Mouse (Mus musculus) thymus, postnatal 10 days (tissue): ENCODE measurements around the gene Adamtsl5.

Source experiments
- DNase-seq, 2 experiments: peaks; one replicate each; pipeline ENCODE4 v3.0.0; 2021; ENCODE audit warnings: low spot score in 2 of 2

Adamtsl5 gene

DNA sequence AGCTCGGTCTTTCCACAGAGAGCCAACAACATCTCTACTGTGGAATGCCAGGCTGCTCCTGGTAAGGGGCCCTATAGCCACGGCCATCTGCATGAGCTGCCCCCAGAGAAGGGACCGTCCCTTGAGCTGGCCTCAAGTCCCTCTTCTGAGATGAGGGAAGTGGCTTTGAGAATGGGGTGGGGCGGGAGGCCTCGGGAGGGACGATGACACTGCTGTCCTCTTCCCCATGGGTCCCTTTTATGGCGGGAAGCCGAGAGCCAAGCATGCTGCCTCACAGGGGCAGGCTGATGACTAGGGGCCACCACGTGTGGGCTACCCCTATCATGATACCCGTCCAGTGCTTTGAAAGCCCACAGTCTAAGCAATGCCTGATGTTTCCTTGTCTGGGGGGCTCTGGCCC is 31.2 kb downstream of the Adamtsl5 start:
- no peak for DNase-seq

DNA sequence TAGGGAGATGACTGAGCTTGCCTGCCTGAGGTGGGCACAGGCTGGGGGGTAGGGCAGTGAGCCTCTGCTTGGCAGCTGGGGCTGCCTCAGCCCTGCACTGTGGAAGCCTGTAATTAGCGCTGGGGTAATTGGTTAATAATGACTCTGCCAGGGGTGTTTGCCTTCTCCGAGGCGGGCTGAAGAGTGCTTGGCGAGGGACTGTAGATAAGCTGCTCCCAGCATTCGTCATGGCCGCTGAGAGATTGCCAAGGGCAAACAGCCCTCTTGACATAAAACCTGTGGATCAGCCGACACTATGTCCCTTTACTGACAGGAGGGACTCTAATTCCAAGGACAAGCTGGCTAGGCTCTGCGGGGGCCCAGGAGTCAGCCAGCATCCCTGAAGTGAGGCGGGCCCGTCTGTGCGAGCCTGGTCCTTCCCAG is 31.8 kb downstream of the Adamtsl5 start:
- no peak for DNase-seq

DNA sequence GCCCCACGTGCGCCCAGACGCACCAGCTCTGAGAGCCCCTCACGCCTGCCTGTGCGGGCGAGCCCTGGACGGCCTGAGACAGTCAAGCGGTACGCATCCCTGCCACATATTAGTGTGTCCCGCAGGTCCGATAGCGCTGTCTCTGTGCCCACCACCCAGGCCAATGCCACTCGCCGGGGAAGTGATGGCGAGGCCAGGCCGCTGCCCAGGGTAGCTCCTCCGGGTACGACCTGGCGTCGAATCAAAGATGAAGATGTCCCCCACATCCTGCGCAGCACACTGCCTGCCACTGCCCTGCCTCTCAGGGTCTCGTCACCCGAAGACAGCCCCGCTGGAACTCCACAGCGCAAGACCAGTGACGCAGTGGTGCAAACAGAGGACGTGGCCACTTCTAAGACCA is 32.9 kb downstream of the Adamtsl5 start:
- no peak for DNase-seq

DNA sequence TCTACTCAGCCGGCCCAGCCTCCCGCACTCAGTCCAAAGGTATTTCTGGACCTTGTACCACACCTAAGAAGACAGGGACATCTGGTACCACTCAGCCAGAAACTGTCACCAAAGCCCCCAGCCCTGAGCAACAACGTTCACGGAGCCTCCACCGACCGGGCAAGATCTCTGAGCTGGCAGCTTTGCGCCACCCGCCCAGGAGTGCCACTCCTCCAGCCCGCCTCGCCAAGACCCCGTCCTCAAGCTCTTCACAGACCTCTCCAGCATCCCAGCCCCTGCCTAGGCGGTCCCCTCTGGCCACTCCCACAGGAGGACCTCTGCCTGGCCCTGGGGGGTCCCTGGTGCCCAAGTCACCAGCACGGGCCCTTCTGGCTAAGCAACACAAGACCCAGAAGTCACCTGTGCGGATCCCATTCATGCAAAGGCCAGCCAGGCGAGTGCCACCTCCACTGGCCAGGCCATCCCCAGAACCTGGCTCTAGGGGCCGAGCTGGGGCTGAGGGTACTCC is 33.7 kb downstream of the Adamtsl5 start:
- DNase-seq, result no peak

DNA sequence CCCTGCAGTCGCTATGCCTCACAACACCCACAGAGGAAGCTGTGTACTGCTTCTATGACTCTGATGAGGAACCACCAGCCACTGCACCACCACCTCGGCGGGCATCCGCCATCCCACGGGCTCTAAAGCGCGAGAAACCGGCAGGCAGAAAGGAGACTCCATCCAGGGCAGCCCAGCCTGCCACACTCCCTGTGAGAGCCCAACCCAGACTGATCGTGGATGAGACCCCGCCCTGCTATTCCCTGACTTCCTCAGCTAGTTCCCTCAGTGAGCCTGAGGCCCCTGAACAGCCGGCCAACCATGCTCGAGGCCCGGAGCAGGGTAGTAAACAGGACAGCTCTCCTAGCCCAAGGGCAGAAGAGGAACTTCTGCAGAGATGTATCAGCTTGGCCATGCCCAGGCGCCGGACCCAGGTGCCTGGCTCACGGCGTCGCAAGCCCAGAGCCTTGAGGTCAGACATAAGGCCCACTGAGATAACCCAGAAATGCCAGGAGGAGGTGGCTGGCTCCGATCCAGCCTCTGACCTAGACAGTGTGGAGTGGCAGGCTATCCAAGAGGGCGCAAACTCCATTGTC is 34.5 kb downstream of the Adamtsl5 start:
- no peak for DNase-seq

DNA sequence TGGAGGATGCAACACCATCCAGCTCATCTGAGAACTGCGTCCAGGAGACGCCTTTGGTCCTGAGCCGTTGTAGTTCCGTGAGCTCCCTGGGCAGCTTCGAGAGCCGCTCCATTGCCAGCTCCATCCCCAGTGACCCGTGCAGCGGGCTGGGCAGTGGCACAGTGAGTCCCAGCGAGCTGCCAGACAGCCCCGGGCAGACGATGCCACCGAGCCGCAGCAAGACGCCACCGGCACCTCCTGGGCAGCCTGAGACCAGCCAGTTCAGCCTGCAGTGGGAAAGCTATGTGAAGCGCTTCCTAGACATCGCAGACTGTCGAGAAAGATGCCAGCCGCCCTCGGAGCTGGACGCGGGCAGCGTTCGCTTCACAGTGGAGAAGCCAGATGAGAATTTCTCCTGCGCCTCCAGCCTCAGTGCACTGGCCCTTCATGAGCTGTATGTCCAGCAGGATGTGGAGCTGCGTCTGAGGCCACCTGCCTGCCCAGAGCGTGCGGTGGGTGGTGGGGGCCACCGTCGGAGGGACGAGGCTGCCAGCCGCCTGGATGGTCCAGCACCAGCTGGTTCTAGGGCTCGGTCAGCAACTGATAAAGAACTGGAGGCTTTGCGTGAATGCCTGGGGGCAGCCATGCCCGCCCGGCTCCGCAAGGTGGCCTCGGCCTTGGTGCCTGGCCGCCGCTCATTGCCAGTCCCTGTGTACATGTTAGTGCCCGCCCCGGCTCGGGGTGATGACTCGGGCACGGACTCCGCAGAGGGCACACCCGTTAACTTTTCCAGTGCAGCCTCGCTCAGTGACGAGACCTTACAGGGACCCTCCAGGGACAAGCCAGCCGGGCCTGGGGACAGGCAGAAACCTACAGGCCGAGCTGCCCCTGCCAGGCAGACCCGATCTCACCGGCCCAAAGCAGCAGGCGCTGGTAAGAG is 35.4 kb downstream of the Adamtsl5 start:
- DNase-seq, result no peak

DNA sequence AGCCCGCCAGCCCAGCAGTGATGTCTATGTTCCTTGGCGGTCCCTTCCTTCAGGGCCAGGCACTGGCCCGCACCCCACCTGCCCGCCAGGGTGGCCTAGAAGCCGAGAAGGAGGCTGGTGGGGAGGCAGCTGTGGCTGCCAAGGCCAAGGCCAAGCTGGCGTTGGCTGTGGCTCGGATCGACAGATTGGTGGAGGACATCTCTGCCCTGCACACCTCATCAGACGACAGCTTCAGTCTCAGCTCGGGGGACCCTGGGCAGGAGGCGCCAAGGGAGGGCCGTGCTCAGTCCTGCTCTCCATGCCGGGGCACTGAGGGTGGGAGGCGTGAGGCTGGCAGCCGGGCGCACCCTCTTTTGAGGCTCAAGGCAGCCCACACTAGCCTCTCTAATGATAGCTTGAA is 36.7 kb downstream of the Adamtsl5 start:
- DNase-seq, result no peak

DNA sequence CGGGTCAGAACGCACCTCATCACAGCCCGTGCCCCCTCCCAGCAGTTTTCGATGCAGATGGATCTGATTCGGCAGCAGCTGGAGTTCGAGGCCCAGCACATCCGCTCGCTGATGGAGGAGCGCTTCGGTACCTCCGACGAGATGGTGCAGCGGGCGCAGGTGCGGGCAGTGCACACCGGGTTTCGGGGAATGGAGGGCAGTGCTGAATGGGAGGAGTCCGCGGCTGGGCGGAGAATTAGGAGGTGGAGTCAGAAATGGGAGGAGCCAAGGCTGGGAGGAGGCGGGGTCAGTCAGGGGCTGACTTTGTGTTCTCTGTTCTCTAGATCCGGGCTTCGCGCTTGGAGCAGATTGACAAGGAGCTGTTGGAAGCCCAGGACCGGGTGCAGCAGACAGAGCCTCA is 43.4 kb downstream of the Adamtsl5 start:
- DNase-seq, result peak; percentile 15 to 27

DNA sequence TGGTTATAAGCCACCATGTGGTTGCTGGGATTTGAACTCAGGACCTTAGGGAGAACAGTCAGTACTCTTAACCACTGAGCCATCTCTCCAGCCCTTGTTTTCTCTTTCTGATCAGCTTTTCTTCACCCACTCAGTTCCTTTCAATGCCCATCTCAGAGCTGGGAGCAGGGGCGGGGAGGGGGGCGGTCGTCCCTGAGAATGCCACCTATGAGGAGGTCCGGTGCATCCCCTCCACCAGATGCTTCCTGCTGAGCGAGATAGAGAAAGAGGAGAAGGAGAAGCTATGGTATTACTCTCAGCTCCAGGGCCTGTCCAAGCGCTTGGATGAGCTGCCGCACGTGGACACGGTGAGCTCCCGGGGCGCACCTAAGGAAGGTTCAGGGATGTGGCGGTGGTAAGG is 43.8 kb downstream of the Adamtsl5 start:
- no peak for DNase-seq

DNA sequence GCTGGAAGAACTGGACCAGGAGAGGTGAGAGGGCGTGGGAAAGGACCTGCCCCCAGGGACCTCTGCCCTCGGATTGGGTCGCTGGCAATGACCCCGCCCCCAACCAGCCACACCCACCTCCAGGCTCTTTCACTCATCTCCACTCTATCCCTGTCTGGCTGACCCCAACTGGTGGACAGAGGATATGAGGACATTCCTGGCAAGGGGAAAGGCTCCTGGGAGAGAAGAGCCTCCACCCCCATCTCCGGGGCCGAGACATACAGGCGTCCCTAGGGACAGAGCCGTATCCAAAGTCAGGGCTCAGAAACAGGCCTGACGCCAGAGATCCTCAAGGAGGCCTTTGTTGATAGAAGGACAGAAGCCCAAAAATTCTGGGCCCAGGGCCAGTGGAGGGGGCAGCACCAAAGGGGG is 45.7 kb downstream of the Adamtsl5 start:
- no peak for DNase-seq

DNA sequence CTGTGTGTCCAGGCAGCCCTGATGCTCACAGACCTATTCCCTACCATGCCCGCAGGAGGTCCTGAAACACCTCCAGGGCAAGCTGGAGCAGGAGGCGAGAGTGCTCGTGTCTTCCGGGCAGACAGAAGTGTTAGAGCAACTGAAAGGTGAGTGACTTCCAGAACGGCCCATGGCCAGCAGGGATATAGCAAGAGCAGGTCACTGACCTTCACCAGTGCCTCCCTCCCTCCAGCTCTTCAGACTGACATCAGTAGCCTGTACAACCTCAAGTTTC is 46.2 kb downstream of the Adamtsl5 start:
- DNase-seq, result no peak

DNA sequence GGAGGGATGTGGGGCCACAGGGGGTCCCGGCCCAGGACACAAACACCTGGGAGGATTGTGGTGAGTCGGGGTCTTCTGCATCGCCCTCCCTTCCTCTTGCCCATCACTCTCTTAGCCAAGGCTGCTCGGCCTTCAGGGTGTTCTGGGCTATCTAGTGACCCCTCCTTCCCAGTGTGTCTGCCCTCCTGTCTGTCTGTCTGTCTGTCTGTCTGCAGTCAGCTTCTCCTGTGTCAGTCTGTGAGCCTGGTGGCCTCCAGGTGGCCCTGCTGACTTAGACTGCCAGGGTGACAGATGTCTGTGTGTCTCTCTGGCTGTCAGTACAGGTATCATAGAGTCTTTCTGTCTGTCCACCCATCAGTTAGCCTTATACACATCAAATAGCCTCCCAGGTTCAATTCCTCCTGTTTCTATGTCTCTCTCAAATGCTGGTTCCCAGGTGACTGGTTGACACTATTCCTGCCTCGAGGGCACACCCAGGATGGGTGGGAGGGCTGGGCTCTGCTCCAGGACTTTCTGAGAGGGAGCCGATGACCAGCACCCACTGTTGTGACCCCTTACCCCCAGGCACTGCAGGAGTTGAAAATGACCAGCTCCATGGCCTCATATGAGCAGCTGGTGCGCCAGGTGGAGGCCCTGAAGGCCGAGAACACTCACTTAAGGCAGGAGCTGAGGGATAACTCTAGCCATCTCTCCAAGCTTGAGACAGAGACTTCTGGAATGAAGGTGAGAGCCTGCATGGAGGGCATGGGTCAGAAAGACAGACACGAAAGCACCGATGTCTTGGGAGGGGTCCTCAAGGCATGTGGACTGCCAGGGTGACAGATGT is 46.7 kb downstream of the Adamtsl5 start:
- no peak for DNase-seq

DNA sequence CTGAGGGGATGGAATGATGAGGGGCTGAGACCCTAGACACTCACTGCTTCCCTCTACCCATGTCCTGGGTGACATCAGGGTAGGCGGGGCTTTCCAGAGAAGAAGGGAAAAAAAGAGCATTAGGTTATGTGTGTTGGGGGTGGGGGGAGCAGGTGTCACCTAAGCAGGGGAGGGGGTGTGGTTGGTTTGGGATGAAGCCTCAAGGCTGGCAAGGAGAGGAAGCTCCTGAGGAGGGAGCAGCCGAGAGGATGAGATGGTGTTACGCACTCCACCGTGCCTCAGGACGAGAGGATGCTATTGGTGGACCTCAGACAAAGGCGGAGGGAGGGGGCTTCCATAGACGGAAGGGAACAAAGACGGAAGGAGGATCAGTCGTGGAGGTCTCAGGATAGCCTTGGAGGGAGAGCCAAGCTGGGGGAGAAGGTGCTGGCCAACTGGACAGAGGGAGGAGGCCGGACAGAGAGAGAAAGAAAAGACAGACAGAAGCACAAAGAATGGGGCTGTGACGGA is 47.5 kb downstream of the Adamtsl5 start:
- DNase-seq, result no peak

DNA sequence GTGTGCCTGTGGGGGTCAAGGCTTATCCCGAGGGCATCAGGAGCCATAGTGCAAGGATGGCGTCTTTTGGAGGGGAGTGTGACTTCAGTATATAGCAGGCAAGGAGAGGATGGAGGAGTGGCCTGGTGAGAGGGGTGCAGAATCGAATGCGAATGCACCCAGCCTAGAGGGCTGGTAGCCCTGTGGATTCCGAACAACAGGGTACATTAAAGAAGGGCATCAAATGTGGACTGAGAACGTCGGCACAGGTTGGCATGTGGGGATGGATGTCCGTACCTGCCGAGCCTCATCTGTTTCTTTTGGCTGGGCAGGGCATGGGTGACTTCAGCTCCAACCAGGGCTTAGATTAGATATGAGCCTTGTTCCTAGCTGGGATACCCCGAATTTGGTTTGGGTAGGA is 48.4 kb downstream of the Adamtsl5 start:
- no peak for DNase-seq

DNA sequence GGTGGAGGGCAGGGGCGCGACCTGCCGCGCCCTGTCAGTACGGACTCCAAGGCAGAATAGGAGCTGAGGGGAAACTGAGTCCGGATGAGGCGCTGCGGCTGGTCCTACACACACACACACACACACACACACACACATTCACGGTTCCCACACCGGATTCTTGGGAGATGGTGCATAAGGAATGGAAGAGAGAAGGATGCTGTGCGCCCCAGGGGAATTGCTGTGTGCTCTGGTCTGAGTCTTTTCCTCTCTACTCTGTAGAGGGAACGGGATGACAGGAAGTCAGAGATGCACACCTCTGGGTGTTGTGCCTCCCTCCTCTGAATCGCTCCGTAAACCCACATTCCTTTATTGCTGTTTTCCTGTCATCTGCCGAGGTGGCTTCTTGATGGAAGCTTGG is 48.9 kb downstream of the Adamtsl5 start:
- no peak for DNase-seq

DNA sequence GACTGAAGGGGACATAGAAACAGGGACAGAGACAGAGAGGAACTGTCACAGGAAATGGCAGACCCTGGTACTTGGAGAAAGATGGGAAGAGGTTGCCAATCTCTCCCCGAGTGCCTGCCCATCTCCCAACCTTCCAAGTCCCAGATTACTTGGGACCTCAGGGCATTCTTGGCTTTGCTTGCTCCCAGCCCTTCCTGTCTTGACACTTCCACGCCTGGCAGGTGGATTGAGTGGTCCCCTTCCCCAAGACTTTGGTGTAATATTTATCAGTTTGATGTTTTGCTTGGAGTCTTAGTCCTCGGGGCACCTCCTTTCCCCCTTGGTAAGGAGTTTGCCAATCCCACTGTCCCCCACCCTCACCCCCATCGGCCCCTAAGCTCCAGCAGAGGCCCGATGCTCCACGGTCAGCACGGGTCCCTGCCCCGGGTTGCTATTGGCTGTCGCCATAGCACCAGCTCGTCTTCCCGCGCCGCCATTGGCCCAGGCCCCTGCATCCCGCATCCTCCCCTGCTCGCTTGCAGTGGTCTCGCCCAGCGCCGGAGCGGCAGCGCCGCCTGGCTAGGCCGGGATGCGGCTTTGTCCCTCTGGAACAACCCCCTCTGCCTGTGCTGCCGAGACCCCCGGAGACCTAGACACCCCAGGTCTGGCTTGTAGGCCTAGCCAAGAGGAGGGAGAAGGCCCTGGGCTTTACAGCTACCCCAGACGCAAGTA is 49.5 kb downstream of the Adamtsl5 start:
- DNase-seq, result no peak

DNA sequence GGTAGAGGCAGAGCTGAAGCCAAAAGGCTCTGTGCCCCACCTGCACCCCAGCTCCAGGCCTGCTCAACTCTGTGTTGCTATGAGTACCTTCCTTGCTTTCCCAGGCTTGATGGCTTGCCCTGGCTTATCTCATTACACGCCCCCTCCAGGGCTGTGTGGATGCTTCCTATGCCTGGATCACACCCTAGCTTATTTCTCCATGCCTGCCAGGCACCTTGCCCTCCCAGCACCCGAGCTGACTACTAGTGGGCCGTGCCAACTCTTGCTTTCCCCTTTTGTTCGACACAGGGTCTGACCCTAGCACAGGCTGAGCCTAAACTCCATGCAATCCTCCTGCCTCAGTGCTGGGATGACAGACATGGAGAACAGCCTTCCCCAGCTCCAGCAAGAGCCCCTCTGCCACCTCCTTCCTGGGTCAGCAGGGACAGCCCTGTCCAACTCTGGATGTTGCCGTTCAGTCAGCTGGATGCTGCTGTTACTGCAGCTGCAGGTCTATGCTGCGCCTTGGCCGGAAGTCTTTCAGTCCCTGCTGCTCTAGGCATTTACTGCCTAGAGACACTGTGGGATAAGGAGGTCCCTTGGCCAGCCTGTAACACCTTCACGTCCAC is 50.6 kb downstream of the Adamtsl5 start:
- no peak for DNase-seq

DNA sequence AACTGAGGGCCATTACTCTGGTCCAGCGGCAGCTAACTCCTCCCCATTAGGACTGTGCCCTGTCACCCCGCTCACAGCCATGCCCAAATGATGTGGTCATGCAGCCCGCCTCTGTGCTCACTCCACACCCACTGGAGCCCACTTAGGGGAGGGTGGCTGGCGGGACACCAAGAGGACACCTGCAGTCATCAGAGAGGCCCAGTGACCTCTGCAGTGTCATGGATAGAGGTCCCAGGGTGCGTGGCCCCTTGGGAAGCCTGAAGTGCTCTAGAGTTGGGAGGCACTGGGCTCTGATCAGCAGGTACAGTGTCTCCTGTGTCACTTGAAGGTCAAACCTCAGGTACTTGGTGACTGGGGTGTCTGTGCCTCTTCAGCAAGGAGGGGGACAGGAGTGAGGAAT is 51.4 kb downstream of the Adamtsl5 start:
- no peak for DNase-seq

DNA sequence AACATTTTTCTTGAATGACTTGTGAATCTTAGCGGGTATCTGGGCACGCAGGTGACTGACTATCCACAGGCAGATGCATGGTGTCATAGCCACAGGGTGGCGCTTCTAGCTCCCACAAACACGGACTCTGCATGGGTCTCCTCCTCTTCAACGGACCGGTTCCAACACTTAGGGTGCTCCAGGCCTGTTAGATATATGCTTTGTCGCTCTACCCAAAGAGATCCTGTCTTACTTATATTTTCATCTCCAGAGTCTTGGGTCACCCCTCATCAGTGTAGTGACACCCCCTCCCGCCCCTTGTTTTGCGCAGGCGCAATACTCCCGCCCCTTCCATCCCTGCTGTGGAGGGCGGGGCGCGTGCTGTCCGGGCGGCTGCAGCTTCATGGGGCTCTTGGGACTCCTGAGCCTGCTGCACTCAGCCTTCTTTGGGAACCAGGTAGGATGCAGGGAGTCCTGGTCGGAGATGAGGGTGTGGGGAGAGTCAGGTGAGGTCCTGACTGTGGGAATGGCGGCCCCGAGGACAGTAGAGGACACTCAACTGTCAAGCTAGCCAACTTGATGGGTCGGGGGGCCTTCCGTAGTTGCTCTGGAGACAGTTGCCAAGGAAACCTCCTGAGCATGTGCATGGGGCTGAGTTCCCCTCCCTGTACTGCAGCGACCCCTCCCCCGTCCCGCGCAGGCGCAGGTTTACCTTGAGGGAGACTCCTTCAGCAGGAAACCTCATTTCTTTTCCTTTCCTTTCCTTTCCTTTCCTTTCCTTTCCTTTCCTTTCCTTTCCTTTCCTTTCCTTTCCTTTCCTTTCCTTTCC is 52.4 kb downstream of the Adamtsl5 start, which contains the start of gene Apc2:
Gene Apc2 (plus strand): TSS at position 360 of the 808 bp plus-strand sequence.
- DNase-seq, result peak; percentile 29 to 52

DNA sequence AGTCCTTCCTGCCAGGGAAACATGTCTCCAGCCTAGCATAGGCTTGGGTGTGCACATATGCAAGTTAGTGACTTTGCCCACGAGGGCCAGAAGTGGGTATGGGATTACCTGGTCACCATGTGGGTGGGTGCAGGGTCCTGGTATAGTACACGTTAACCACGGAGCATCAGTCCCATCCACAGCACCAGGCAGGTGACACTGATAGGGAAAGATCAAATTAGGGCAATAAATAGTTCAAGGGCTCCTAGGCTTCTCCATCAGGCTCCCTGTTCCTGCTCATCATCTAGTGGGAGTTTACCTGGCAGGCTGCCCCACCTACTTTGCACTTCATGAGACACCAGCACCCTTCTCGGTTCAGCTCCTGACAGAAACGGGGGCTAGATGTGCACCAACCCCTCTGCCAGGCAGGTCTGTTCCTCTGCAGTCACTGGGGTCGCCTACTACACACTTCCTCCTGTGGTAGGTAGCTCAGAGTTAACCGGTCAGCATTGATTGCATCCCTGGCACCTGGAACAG is 53.4 kb downstream of the Adamtsl5 start:
- no peak for DNase-seq
